Mouse (Mus musculus): ENCODE results near the gene Sf3a3. TPM values are rescaled to one million over a fixed set of nuclear protein-coding genes. Genes with fewer than 3 reads are reported as not detected.
"Not testable (repeated sequence)": the region's sequence is repeated elsewhere in the genome, so short reads cannot be mapped to it uniquely, and the experiment has no call there.

Sf3a3 gene
- total RNA-seq, 2 experiments from 2014 or later = 31.6 to 33.7 TPM

GRCm38 (mm10) chr4:124695786-124696516 is 18.6 kb upstream of the Sf3a3 start:
- no peak for DNase-seq (ENCODE audit: low spot score in 2 of 2)
- intact Hi-C loops (cut with DNase I) = no loop called here

- no peak for DNase-seq (ENCODE audit: low spot score in 2 of 2)
- intact Hi-C loops (cut with DNase I) = no loop called here
These were observed 14.8 kb upstream of the Sf3a3 start for GRCm38 (mm10) chr4:124699791-124700190.

- intact Hi-C loops (cut with DNase I) = no loop called here
- no peak for DNase-seq (ENCODE audit: low spot score in 2 of 2)
These were observed 14.2 kb upstream of the Sf3a3 start, which contains the start of gene Fhl3 for GRCm38 (mm10) chr4:124700248-124700971. Fhl3 (plus strand) TSS chr4:124700701.

GRCm38 (mm10) chr4:124701052-124701845 is 13.3 kb upstream of the Sf3a3 start:
- intact Hi-C loops (cut with DNase I) = no loop called here
- DNase-seq (ENCODE audit: low spot score in 2 of 2) = no peak

GRCm38 (mm10) chr4:124701916-124702315 is 12.7 kb upstream of the Sf3a3 start:
- no peak for DNase-seq (ENCODE audit: low spot score in 2 of 2)
- intact Hi-C loops (cut with DNase I) = no loop called here

- intact Hi-C loops (cut with DNase I) = no loop called here
These were observed 11.2 kb upstream of the Sf3a3 start for GRCm38 (mm10) chr4:124703406-124703805.

GRCm38 (mm10) chr4:124703881-124704796 is 10.4 kb upstream of the Sf3a3 start:
- DNase-seq (ENCODE audit: low spot score in 2 of 2) = no peak
- intact Hi-C loops (cut with DNase I) = no loop called here

More at GRCm38 (mm10) chr4:124703406-124703805, 11.2 kb upstream of the Sf3a3 start:
- DNase-seq (ENCODE audit: low spot score in 2 of 2) = no peak

GRCm38 (mm10) chr4:124704797-124705474 is 9.6 kb upstream of the Sf3a3 start:
- intact Hi-C loops (cut with DNase I) = no loop called here
- no peak for DNase-seq (ENCODE audit: low spot score in 2 of 2)

GRCm38 (mm10) chr4:124705661-124706269 is 8.8 kb upstream of the Sf3a3 start:
- no peak for DNase-seq (ENCODE audit: low spot score in 2 of 2)
- intact Hi-C loops (cut with DNase I) = no loop called here

- not testable (repeated sequence) for DNase-seq (ENCODE audit: low spot score in 2 of 2)
These were observed 7.0 kb upstream of the Sf3a3 start for GRCm38 (mm10) chr4:124707381-124708199.

GRCm38 (mm10) chr4:124708200-124708517 is 6.4 kb upstream of the Sf3a3 start:
- DNase-seq (ENCODE audit: low spot score in 2 of 2); intact Hi-C loops (cut with DNase I): not testable (repeated sequence)

More at GRCm38 (mm10) chr4:124707381-124708199, 7.0 kb upstream of the Sf3a3 start:
- intact Hi-C loops (cut with DNase I) = not testable (repeated sequence)

- DNase-seq (ENCODE audit: low spot score in 2 of 2) = peak; percentile 62 to 66
- intact Hi-C loops (cut with DNase I) = no loop called here
These were observed 5.8 kb upstream of the Sf3a3 start for GRCm38 (mm10) chr4:124708518-124709477.

GRCm38 (mm10) chr4:124709961-124710446 is 4.6 kb upstream of the Sf3a3 start:
- peak; percentile 12 to 21 for DNase-seq (ENCODE audit: low spot score in 2 of 2)
- intact Hi-C loops (cut with DNase I) = no loop called here

GRCm38 (mm10) chr4:124710776-124711291 is 3.7 kb upstream of the Sf3a3 start:
- intact Hi-C loops (cut with DNase I) = no loop called here
- peak; percentile 54 to 62 for DNase-seq (ENCODE audit: low spot score in 2 of 2)

- intact Hi-C loops (cut with DNase I) = no loop called here
These were observed 2.0 kb upstream of the Sf3a3 start for GRCm38 (mm10) chr4:124712618-124713017.

GRCm38 (mm10) chr4:124713850-124714249 is 726 bp upstream of the Sf3a3 start:
- DNase-seq (ENCODE audit: low spot score in 2 of 2); intact Hi-C loops (cut with DNase I): not testable (repeated sequence)

More at GRCm38 (mm10) chr4:124712618-124713017, 2.0 kb upstream of the Sf3a3 start:
- no peak for DNase-seq (ENCODE audit: low spot score in 2 of 2)

Measured in left cerebral cortex, postnatal 25 days (tissue).